Mouse (Mus musculus) liver, postnatal 0 days (tissue): ENCODE results near the gene Hap1.

Experiments used
- CTCF ChIP-seq: sonication (generic); IDR thresholded peaks from 2 replicates; pipeline ENCODE4 v1.5.1; 2016; ENCODE audit warnings: antibody characterized with exemption, low read depth
- EP300 ChIP-seq: IDR thresholded peaks from 2 replicates; pipeline ENCODE4 v1.6.1; 2016; ENCODE audit warnings: antibody characterized with exemption, low read depth, mild to moderate bottlenecking

DNA sequence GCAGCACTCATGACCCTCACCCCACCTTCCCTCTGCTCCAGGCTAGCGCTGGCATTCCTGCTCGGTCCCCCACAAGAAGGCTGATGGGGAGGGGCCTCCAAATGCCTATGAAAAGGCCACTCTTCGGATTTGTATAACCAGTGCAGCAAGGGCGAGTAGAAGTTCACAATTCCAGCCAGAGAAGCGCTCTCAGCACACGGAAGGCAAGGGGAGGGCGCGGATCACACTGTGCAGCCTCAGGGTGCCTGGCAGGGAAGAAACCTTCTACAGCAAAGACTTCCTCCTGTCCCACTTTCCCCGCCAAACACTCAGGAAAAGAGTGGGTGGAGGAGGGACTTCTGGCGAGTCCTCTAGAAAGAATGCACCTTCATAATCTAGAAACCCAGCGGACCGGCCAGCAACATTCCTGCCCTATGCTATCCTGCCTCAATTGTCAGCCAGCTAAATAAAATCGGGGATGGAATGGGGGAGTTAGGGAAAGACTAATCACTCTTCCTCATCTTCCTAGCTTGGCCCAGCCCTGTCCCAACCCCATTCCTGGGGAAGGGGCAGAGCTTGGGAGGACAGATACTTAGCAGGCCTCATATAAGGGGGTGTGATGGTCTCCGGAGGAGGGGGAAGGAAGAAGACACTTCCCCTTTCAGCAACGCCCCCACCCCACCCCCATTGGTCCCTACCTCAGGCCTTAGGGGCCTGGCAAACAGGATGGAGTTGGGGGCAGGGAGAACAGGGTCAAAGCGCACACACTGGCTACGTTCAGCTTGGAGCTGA is 40.1 kb upstream of the Hap1 start:
- TF ChIP-seq CTCF (no peak), EP300 (no peak)
